Mouse (Mus musculus): ENCODE measurements around the gene Defa34. TPM values are rescaled to one million over a fixed set of nuclear protein-coding genes. Genes with fewer than 3 reads are reported as not detected.

Gene Defa34
- not detected for polyA plus RNA-seq (2017; shearing (Covaris generic))

GRCm38 (mm10) chr8:21665497-21665896 lies at the start of gene Defa34:
TSS of gene Defa34 (plus strand) at chr8:21665797.

GRCm38 (mm10) chr8:21617883-21618282 lies 47.7 kb upstream of the Defa34 start, which contains the start of gene Defa26:
TSS of gene Defa26 (plus strand) at chr8:21618183.

GRCm38 (mm10) chr8:21655480-21655879 lies 10.1 kb upstream of the Defa34 start, which contains the start of gene Defa17:
TSS of gene Defa17 (plus strand) at chr8:21655780.

GRCm38 (mm10) chr8:21703545-21703944 lies 37.9 kb downstream of the Defa34 start, which contains the start of gene AY761184:
TSS of gene AY761184 (minus strand) at chr8:21703645.

Other genes with a start within 250 kb of the Defa34 start
- not detected for gene Defa36, start 238.4 kb upstream of the Defa34 start, polyA plus RNA-seq (2017; shearing (Covaris generic))
- not detected for gene Gm7849, start 209.2 kb upstream of the Defa34 start, polyA plus RNA-seq (2017; shearing (Covaris generic))
- not detected for gene Defa20, start 156.5 kb upstream of the Defa34 start, polyA plus RNA-seq (2017; shearing (Covaris generic))
- gene Defa32, start 136.8 kb upstream of the Defa34 start, polyA plus RNA-seq (2017; shearing (Covaris generic)) = not detected
- not detected for gene Defa37, start 100.4 kb upstream of the Defa34 start, polyA plus RNA-seq (2017; shearing (Covaris generic))
- gene Defa28, start 82.8 kb upstream of the Defa34 start, polyA plus RNA-seq (2017; shearing (Covaris generic)) = not detected
- not detected for gene Gm7861, start 71.3 kb upstream of the Defa34 start, polyA plus RNA-seq (2017; shearing (Covaris generic))
- gene Defa26, start 47.6 kb upstream of the Defa34 start, polyA plus RNA-seq (2017; shearing (Covaris generic)) = not detected
- gene Defa17, start 10.0 kb upstream of the Defa34 start, polyA plus RNA-seq (2017; shearing (Covaris generic)) = not detected
- gene AY761184, start 37.8 kb downstream of the Defa34 start, polyA plus RNA-seq (2017; shearing (Covaris generic)) = not detected
- not detected for gene Defa24, start 68.7 kb downstream of the Defa34 start, polyA plus RNA-seq (2017; shearing (Covaris generic))
- gene Defb50, start 157.7 kb downstream of the Defa34 start, polyA plus RNA-seq (2017; shearing (Covaris generic)) = not detected
- not detected for gene Defb2, start 174.1 kb downstream of the Defa34 start, polyA plus RNA-seq (2017; shearing (Covaris generic))
- gene Defb10, start 193.1 kb downstream of the Defa34 start, polyA plus RNA-seq (2017; shearing (Covaris generic)) = not detected
- gene Defb9, start 219.6 kb downstream of the Defa34 start, polyA plus RNA-seq (2017; shearing (Covaris generic)) = not detected
- not detected for gene Defb11, start 240.6 kb downstream of the Defa34 start, polyA plus RNA-seq (2017; shearing (Covaris generic))